Mouse (Mus musculus) cortical plate, adult 2 months (tissue): ENCODE data around the gene Osgin1. TPM values are rescaled to one million over a fixed set of nuclear protein-coding genes. Genes with fewer than 3 reads are reported as not detected.

Experiments used
- H3K27ac ChIP-seq: fragments of 200-500 bp; 2 replicates; pipeline ENCODE4 v1.5.1; 2012; ENCODE audit warnings: low read length, control low read depth, inconsistent platforms; ENCODE audit not compliant: insufficient read depth
- H3K4me1 ChIP-seq: fragments of 200-500 bp; 2 replicates; pipeline ENCODE4 v1.6.1; 2011; ENCODE audit warnings: low read length; ENCODE audit not compliant: control insufficient read depth, insufficient read depth
- H3K4me3 ChIP-seq: fragments of 200-500 bp; 2 replicates; pipeline ENCODE4 v1.5.1; 2011; ENCODE audit warnings: mild to moderate bottlenecking, low read length, control low read depth; ENCODE audit not compliant: insufficient read depth
- CTCF ChIP-seq: fragments of 200-500 bp; IDR thresholded peaks from 2 replicates; pipeline ENCODE4 v1.5.1; 2011; ENCODE audit warnings: mild to moderate bottlenecking, control low read depth, low read length; ENCODE audit not compliant: insufficient read depth; ENCODE audit errors: extremely low read depth
- POLR2A ChIP-seq: fragments of 200-500 bp; IDR thresholded peaks from 2 replicates; pipeline ENCODE4 v1.6.1; 2011; ENCODE audit warnings: mild to moderate bottlenecking, low read length, control low read depth; ENCODE audit not compliant: insufficient read depth; ENCODE audit errors: extremely low read depth
- polyA plus RNA-seq: library from polyadenylated mRNA; depleted of rRNA; stranded (reverse); fragments of >200 nt; gene quantifications from 2 replicates; pipeline ENCODE4 v1.2.3, GENCODE M21; 2012; rRNA removed

The Osgin1 gene
- polyA plus RNA-seq, 1 experiment = 0.86 TPM

DNA sequence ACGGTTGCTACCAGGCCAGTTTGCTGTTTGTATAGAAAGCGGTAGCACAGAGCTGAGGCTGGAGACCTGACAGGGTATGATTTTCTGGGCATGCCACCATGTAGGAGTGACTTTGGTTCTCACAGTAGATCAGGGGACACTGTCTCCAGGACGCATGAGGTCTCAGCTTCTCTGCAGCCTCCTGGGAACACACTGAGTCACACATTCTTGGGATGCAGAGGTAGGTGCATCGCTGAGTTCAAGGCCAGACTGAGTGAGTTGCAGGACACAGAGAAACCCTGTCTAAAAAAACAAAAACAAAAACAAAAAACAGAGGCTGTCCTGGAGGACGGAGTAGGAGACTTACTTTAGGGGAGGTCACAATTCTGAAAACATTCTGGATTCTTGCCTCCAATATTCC is 19.0 kb downstream of the Osgin1 start:
- Histone ChIP-seq H3K27ac (no peak overlapping the region), H3K4me3 (no peak overlapping the region), H3K4me1 (peaks cover 7% of the 10 kb centered on the region)
- TF ChIP-seq POLR2A = no peak
- no peak for TF ChIP-seq CTCF

DNA sequence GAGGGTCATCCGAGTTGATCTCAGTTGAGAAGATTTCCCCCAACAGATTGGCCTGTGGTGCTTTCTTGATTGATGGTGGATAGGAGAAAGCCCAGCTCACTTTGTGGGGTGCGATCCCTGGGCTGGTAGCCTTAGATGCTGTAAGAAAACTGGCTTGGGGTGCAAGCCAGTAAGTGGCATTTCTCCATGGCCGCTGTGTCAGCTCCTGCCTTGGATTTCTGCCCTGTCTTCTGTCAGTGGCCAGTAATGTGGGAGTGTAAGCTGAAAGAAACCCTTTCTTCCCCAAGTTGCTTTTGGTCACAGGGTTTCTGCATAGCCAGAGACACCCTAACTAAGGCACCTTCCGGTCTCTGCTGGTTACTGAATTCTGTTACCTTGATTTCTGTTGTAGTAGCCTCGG is 22.1 kb downstream of the Osgin1 start:
- no peaks in the 10 kb centered on the region for H3K4me1 ChIP-seq
- TF ChIP-seq CTCF (no peak), POLR2A (no peak)
- no peak overlapping the region for H3K4me3 ChIP-seq
- no peak overlapping the region for H3K27ac ChIP-seq

DNA sequence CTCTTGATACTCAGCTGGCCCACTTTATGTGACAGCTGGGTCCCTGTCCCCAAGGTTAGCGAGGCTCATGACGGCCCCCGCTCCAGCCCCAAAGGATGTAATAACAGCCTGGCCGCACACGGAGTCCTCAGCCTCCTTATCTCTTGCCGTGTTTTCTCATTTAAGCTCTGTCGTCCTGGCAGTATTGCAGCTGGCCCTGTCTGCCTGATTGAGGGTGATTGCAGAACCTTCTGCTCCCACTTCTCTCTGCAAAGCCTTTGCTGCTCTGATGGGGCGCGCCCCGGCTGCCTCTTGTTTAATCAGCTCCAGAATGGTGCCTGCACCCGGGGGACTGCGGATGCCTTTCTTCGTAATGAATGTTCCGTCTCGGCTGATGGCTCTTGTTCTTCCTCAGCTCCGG is 25.8 kb downstream of the Osgin1 start:
- TF ChIP-seq POLR2A (no peak), CTCF (no peak)
- H3K4me1 ChIP-seq = no peaks in the 10 kb centered on the region
- H3K27ac ChIP-seq = no peak overlapping the region
- no peak overlapping the region for H3K4me3 ChIP-seq

DNA sequence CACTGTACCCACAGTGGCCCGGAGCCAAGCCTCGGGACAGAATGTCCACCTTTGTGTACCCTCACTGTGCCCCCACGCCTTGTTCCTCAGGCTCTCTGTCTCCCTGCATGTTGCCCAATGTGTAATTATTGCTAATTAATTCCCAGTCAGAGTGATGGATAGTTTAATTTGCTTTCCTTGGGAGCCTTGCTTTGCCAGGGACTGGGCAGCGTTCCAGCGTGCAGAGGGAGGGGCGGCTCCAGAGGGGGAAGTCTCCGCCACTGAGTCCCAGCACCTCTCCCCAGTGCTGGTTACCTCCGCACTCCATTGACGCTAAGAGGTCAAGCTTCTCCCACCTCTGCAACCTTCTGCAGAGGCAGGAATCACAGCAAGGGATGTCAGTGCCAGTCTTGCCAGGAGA is 27.4 kb downstream of the Osgin1 start:
- H3K4me3 ChIP-seq = no peak overlapping the region
- TF ChIP-seq CTCF = no peak
- no peak for TF ChIP-seq POLR2A
- H3K27ac ChIP-seq = no peak overlapping the region
- no peaks in the 10 kb centered on the region for H3K4me1 ChIP-seq

DNA sequence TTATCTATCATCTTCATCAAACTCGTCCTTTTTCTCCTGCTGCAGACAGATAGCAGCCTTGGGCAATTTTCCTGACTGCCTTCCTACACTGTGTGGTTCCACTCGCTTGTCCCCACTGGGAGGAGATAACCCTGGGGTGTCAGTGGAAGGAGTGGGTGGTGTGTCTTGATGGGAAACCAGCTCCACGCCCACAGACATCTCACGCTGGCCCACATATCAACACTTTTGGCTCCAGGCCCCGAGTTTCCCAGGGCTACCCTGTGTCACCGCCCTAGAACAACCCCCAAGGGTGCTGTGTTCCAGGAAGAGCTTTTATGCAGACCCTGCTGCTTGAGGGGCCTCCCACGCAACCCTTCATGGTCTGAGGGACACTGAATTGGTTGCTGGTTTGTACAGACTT is 29.8 kb downstream of the Osgin1 start:
- H3K4me1 ChIP-seq = no peaks in the 10 kb centered on the region

DNA sequence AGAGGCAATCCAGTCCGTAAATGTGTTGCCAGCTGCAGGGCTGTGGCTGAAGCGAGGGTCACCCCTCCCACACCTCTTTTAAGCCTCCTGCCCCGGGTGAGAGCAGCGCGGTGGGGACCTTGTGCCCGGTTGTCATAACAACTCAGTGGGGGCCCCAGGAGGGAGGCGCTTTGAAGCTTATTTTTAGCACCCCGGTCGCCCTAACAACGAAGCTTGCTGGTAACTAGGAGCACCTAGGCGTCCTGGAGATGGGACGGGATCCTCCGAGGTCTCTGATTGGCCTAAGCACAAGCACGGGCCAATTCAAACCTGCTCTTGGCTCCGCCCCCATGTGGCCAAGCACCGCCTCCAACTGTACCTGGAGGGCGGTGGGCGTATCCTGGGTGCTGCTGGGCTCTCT is 32.2 kb downstream of the Osgin1 start:
- Histone ChIP-seq H3K4me3 (no peak overlapping the region), H3K27ac (no peak overlapping the region), H3K4me1 (no peaks in the 10 kb centered on the region)
- TF ChIP-seq CTCF (no peak), POLR2A (no peak)

More for the DNA sequence above, 29.8 kb downstream of the Osgin1 start:
- H3K4me3 ChIP-seq = no peak overlapping the region
- TF ChIP-seq POLR2A = no peak
- TF ChIP-seq CTCF = no peak
- H3K27ac ChIP-seq = no peak overlapping the region

DNA sequence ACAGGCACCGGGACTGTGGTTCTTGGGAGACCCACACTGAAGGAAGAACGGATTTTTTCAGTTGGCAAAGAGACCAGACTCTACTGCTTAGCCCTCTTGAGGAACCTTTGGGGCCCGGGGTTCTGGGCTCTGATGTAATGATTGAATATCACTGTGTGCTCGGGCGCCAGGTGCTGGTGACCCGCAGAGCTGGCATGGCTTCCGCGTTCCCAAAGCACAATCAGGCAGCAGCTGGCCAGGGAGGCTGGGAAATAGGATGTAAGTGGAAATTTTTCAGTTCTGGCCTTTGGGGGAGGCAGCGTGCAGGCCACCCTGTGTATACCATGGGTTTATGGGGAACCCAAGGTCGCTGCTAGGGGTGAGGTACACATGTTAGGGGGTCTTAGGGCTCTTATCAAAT is 32.9 kb downstream of the Osgin1 start:
- TF ChIP-seq CTCF = no peak
- TF ChIP-seq POLR2A = no peak
- H3K4me3 ChIP-seq = no peak overlapping the region
- H3K4me1 ChIP-seq = no peaks in the 10 kb centered on the region
- no peak overlapping the region for H3K27ac ChIP-seq

DNA sequence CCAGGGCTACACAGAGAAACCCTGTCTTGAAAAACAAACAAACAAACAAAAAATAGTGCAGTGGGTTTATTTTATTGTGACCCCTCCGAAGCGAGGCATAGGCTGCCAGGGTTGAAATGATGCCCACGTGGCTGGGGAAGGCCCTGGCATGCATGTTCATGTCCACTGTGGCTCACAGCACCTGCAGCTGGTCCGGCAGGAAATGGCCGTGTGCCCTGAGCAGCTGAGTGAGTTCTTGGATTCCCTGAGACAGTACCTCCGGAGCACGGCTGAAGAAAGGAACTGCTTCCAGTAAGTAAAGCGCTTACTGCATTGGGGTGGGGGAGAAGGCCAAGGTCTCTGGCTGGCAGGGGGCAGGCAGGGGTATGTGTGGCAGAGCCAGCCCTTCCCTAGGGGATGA is 34.2 kb downstream of the Osgin1 start:
- TF ChIP-seq CTCF (no peak), POLR2A (no peak)
- no peak overlapping the region for H3K4me3 ChIP-seq
- H3K27ac ChIP-seq = no peak overlapping the region
- no peaks in the 10 kb centered on the region for H3K4me1 ChIP-seq

DNA sequence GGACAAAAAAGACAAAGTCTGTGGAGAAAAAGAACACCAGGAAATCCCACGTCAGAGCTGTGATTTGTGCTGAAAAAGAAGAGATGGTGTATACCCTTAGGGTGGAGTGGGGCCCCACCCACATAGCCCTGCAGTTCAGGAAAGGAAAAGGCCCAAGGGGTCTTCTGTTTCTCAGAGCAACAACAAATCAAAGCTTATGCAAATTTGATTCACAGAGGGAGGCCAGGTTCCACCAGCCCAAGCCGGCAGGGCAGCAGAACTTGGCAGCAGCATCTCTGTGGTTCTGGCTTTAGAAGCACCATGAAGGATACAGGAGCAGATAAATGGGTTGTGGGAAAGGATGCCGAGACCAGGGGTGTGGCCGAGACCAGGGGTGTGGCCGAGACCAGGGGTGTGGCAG is 44.8 kb downstream of the Osgin1 start:
- Histone ChIP-seq H3K27ac (no peak overlapping the region), H3K4me1 (peaks cover 1% of the 10 kb centered on the region; the same call in 1 of the 2 replicates), H3K4me3 (no peak overlapping the region)
- TF ChIP-seq POLR2A (no peak), CTCF (no peak)

DNA sequence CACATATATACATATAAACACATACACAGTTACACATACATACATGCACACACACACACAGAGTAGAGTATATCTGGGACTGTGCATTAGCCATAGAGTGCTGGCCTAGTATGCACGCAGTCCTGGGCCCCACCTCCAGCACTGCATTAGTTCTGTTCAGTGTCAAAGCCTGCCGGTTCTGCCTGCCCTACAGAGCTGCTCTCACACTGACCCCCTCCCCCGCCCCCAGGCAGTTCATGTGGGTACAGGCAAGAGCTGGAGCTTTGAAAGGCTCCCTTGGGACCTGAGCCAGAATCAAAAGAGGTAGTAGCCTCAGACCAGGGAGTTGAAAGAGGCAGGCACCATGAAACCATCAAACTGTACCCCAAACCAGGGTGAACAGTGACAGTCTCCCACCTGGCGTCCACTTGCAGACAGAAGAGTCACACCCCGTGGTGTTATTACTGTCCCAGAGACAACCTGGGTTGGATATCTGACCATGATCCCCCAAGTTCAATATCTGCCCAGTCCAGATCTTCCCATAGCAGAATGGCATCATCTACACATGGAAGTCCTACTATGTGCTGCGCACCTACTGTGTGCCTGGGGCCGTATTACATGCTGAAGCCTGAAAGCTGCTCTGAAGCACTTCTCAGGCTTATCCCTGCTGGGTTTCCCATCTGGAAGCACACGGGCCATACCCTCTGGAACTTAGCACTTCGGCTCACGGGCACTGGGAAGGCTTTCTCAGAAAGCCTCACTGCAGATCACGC is 50.4 kb downstream of the Osgin1 start:
- Histone ChIP-seq H3K27ac (no peak overlapping the region), H3K4me1 (no peaks in the 10 kb centered on the region), H3K4me3 (no peak overlapping the region)
- TF ChIP-seq POLR2A (no peak), CTCF (no peak)

DNA sequence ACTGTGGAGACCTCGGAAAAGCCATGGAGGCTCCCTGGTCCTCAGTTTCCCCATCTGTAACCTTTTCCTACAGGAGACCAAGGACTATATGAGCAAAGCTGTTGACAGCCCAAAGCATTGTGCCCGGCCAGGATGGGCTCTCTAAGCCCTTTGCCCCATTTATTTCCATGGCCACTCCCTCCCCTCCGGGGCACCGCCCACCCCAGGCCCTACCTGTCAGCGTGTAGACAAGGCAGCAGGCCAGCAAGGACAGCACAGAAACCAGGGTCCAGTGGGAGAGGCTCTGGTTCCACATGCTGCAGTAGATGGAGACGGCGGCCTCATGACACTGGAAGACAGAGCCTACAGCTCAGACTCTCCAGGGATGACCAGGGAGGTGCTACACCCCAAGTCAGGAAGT is 53.2 kb downstream of the Osgin1 start:
- H3K4me1 ChIP-seq = no peaks in the 10 kb centered on the region
- no peak overlapping the region for H3K4me3 ChIP-seq
- no peak for TF ChIP-seq CTCF
- no peak for TF ChIP-seq POLR2A
- H3K27ac ChIP-seq = no peak overlapping the region

Other genes starting within 250 kb of the Osgin1 start
- 451 and 498 TPM in 2 replicates for gene Hsbp1, start 89.6 kb upstream of the Osgin1 start, polyA plus RNA-seq
- gene Mlycd, start 39.2 kb upstream of the Osgin1 start, polyA plus RNA-seq = 24.7 and 26.9 TPM in 2 replicates
- 31.9 and 48.3 TPM in 2 replicates for gene Necab2, start 12.6 kb downstream of the Osgin1 start, polyA plus RNA-seq
- gene Slc38a8, start 67.6 kb downstream of the Osgin1 start, polyA plus RNA-seq = 0.09 and 0.23 TPM in 2 replicates
- gene Mbtps1, start 124.6 kb downstream of the Osgin1 start, polyA plus RNA-seq = 63.1 and 66.1 TPM in 2 replicates
- 31.1 and 32.2 TPM in 2 replicates for gene Hsdl1, start 141.1 kb downstream of the Osgin1 start, polyA plus RNA-seq
- 0.21 and 0.44 TPM in 2 replicates for gene Dnaaf1, start 141.1 kb downstream of the Osgin1 start, polyA plus RNA-seq
- gene Taf1c, start 171.1 kb downstream of the Osgin1 start, polyA plus RNA-seq = 15.8 and 16.6 TPM in 2 replicates
- 0.08 and 0.23 TPM in 2 replicates for gene Adad2, start 178.6 kb downstream of the Osgin1 start, polyA plus RNA-seq
- gene Kcng4, start 201.6 kb downstream of the Osgin1 start, polyA plus RNA-seq = 5.3 and 5.5 TPM in 2 replicates
- 17.5 and 20.3 TPM in 2 replicates for gene Wfdc1, start 232.2 kb downstream of the Osgin1 start, polyA plus RNA-seq